Mouse (Mus musculus): ENCODE measurements around the gene Wnt1. TPM values are rescaled to one million over a fixed set of nuclear protein-coding genes. Genes with fewer than 3 reads are reported as not detected.
"Not testable (repeated sequence)": the region's sequence is repeated elsewhere in the genome, so short reads cannot be mapped to it uniquely, and the experiment has no call there.

The Wnt1 gene
- total RNA-seq, 2 experiments from 2014 or later, result not detected

- no peak for ATAC-seq (replicated peaks; ENCODE audit: low FRiP score, poor library complexity, severe bottlenecking)
Observed at GRCm38 (mm10) chr15:98802926-98803325, 13.3 kb downstream of the Wnt1 start.

GRCm38 (mm10) chr15:98804054-98804453 is 14.4 kb downstream of the Wnt1 start:
- ATAC-seq (replicated peaks; ENCODE audit: low FRiP score, poor library complexity, severe bottlenecking), result peak; percentile 56; the same call in 1 of the 2 replicates

GRCm38 (mm10) chr15:98805324-98806040 is 15.8 kb downstream of the Wnt1 start:
- no peak for ATAC-seq (replicated peaks; ENCODE audit: low FRiP score, poor library complexity, severe bottlenecking)

GRCm38 (mm10) chr15:98806071-98806808 is 16.6 kb downstream of the Wnt1 start:
- ATAC-seq (replicated peaks; ENCODE audit: low FRiP score, poor library complexity, severe bottlenecking), result no peak

GRCm38 (mm10) chr15:98806809-98807770 is 17.4 kb downstream of the Wnt1 start:
- ATAC-seq (replicated peaks; ENCODE audit: low FRiP score, poor library complexity, severe bottlenecking), result no peak

GRCm38 (mm10) chr15:98807895-98808650 is 18.4 kb downstream of the Wnt1 start:
- no peak for ATAC-seq (replicated peaks; ENCODE audit: low FRiP score, poor library complexity, severe bottlenecking)

GRCm38 (mm10) chr15:98808651-98809134 is 19.0 kb downstream of the Wnt1 start:
- no peak for ATAC-seq (replicated peaks; ENCODE audit: low FRiP score, poor library complexity, severe bottlenecking)

GRCm38 (mm10) chr15:98809390-98809789 is 19.7 kb downstream of the Wnt1 start, which contains the start of gene Ddn:
Gene Ddn (minus strand): TSS chr15:98809490.
- no peak for ATAC-seq (replicated peaks; ENCODE audit: low FRiP score, poor library complexity, severe bottlenecking)

- not testable (repeated sequence) for ATAC-seq (replicated peaks; ENCODE audit: low FRiP score, poor library complexity, severe bottlenecking)
Observed at GRCm38 (mm10) chr15:98810212-98810611, 20.6 kb downstream of the Wnt1 start.

GRCm38 (mm10) chr15:98812741-98813424 is 23.2 kb downstream of the Wnt1 start:
- ATAC-seq (replicated peaks; ENCODE audit: low FRiP score, poor library complexity, severe bottlenecking), result no peak

- ATAC-seq (replicated peaks; ENCODE audit: low FRiP score, poor library complexity, severe bottlenecking), result no peak
Observed at GRCm38 (mm10) chr15:98818171-98818570, 28.5 kb downstream of the Wnt1 start.

GRCm38 (mm10) chr15:98820937-98821336 is 31.3 kb downstream of the Wnt1 start:
- ATAC-seq (replicated peaks; ENCODE audit: low FRiP score, poor library complexity, severe bottlenecking), result no peak

- ATAC-seq (replicated peaks; ENCODE audit: low FRiP score, poor library complexity, severe bottlenecking), result peak; percentile 80
Observed at GRCm38 (mm10) chr15:98821403-98821802, 31.7 kb downstream of the Wnt1 start.

- no peak for ATAC-seq (replicated peaks; ENCODE audit: low FRiP score, poor library complexity, severe bottlenecking)
Observed at GRCm38 (mm10) chr15:98822147-98822546, 32.5 kb downstream of the Wnt1 start.

- ATAC-seq (replicated peaks; ENCODE audit: low FRiP score, poor library complexity, severe bottlenecking), result no peak
Observed at GRCm38 (mm10) chr15:98823434-98823833, 33.8 kb downstream of the Wnt1 start.

- ATAC-seq (replicated peaks; ENCODE audit: low FRiP score, poor library complexity, severe bottlenecking), result peak; percentile 28
Observed at GRCm38 (mm10) chr15:98827611-98828011, 38.0 kb downstream of the Wnt1 start.

GRCm38 (mm10) chr15:98830736-98831683 is 41.4 kb downstream of the Wnt1 start, which contains the start of gene Prkag1:
Gene Prkag1 (minus strand): TSS chr15:98831521.
- ATAC-seq (replicated peaks; ENCODE audit: low FRiP score, poor library complexity, severe bottlenecking), result peak; percentile 93
